Mouse (Mus musculus): ENCODE results near the gene Uqcrq. TPM values are rescaled to one million over a fixed set of nuclear protein-coding genes. Genes with fewer than 3 reads are reported as not detected.

The Uqcrq gene
- polyA plus RNA-seq, 1 experiment, result 664 TPM

- Histone ChIP-seq H3K79me2 (ENCODE audit: control insufficient read depth, insufficient read depth) (no peaks in the 10 kb centered on the region), H3K36me3 (ENCODE audit: control insufficient read depth, insufficient read depth) (no peaks in the 10 kb centered on the region), H3K27me3 (ENCODE audit: control insufficient read depth, insufficient read depth, insufficient read length) (peaks cover 10% of the 10 kb centered on the region), H3ac (ENCODE audit: control insufficient read depth, insufficient read length, low read depth) (no peak overlapping the region), H3K79me3 (ENCODE audit: low read depth) (no peaks in the 10 kb centered on the region), H3K4me3 (ENCODE audit: insufficient read depth, poor library complexity, severe bottlenecking) (no peak overlapping the region)
- no peak for TF ChIP-seq CTCF (IDR thresholded peaks at IDR 0.05; ENCODE audit: control insufficient read depth, insufficient read depth, insufficient read length)
- TF ChIP-seq FOSL1 (IDR thresholded peaks at IDR 0.05; ENCODE audit: insufficient read depth, low read length, poor library complexity, severe bottlenecking), result no peak
- no peak for TF ChIP-seq MYOD1 (IDR thresholded peaks at IDR 0.05; ENCODE audit: control insufficient read depth, insufficient read length, low read depth)
- TF ChIP-seq USF1 (IDR thresholded peaks at IDR 0.05; ENCODE audit: low read depth), result no peak
These were observed 17.4 kb upstream of the Uqcrq start for GRCm38 (mm10) chr11:53447996-53448395.

- TF ChIP-seq USF1 (IDR thresholded peaks at IDR 0.05; ENCODE audit: low read depth) (no peak), CTCF (IDR thresholded peaks at IDR 0.05; ENCODE audit: control insufficient read depth, insufficient read depth, insufficient read length) (no peak), FOSL1 (IDR thresholded peaks at IDR 0.05; ENCODE audit: insufficient read depth, low read length, poor library complexity, severe bottlenecking) (no peak), MAX (IDR thresholded peaks at IDR 0.05) (no peak), MYOD1 (IDR thresholded peaks at IDR 0.05; ENCODE audit: control insufficient read depth, insufficient read length, low read depth) (no peak), CEBPB (IDR thresholded peaks at IDR 0.05; ENCODE audit: low read depth) (no peak)
- H3K79me2 ChIP-seq (ENCODE audit: control insufficient read depth, insufficient read depth), result no peaks in the 10 kb centered on the region
These were observed 15.6 kb upstream of the Uqcrq start for GRCm38 (mm10) chr11:53446183-53446582.

GRCm38 (mm10) chr11:53445562-53445961, 14.9 kb upstream of the Uqcrq start:
- no peaks in the 10 kb centered on the region for H3K36me3 ChIP-seq (ENCODE audit: control insufficient read depth, insufficient read depth)
- H3K79me3 ChIP-seq (ENCODE audit: low read depth), result no peaks in the 10 kb centered on the region
- no peaks in the 10 kb centered on the region for H3K79me2 ChIP-seq (ENCODE audit: control insufficient read depth, insufficient read depth)
- H3K4me3 ChIP-seq (ENCODE audit: insufficient read depth, poor library complexity, severe bottlenecking), result no peak overlapping the region
- TF ChIP-seq CTCF (IDR thresholded peaks at IDR 0.05; ENCODE audit: control insufficient read depth, insufficient read depth, insufficient read length), result no peak
- TF ChIP-seq CEBPB (IDR thresholded peaks at IDR 0.05; ENCODE audit: low read depth), result no peak
- no peak for TF ChIP-seq MYOD1 (IDR thresholded peaks at IDR 0.05; ENCODE audit: control insufficient read depth, insufficient read length, low read depth)
- TF ChIP-seq MYOG (IDR thresholded peaks at IDR 0.05; ENCODE audit: control insufficient read depth, extremely low read depth, insufficient read length), result no peak
- no peak for TF ChIP-seq USF1 (IDR thresholded peaks at IDR 0.05; ENCODE audit: low read depth)
- no peak for TF ChIP-seq FOSL1 (IDR thresholded peaks at IDR 0.05; ENCODE audit: insufficient read depth, low read length, poor library complexity, severe bottlenecking)
- no peak for TF ChIP-seq MAX (IDR thresholded peaks at IDR 0.05)
- H3K27me3 ChIP-seq (ENCODE audit: control insufficient read depth, insufficient read depth, insufficient read length), result peaks cover 6% of the 10 kb centered on the region
- no peak overlapping the region for H3ac ChIP-seq (ENCODE audit: control insufficient read depth, insufficient read length, low read depth)

More at GRCm38 (mm10) chr11:53446183-53446582, 15.6 kb upstream of the Uqcrq start:
- Histone ChIP-seq H3ac (ENCODE audit: control insufficient read depth, insufficient read length, low read depth) (no peak overlapping the region), H3K4me3 (ENCODE audit: insufficient read depth, poor library complexity, severe bottlenecking) (no peak overlapping the region), H3K27me3 (ENCODE audit: control insufficient read depth, insufficient read depth, insufficient read length) (peaks cover 10% of the 10 kb centered on the region), H3K36me3 (ENCODE audit: control insufficient read depth, insufficient read depth) (no peaks in the 10 kb centered on the region), H3K79me3 (ENCODE audit: low read depth) (no peaks in the 10 kb centered on the region)

GRCm38 (mm10) chr11:53443861-53444260, 13.2 kb upstream of the Uqcrq start:
- Histone ChIP-seq H3K4me3 (ENCODE audit: insufficient read depth, poor library complexity, severe bottlenecking) (no peak overlapping the region), H3K36me3 (ENCODE audit: control insufficient read depth, insufficient read depth) (no peaks in the 10 kb centered on the region), H3K79me3 (ENCODE audit: low read depth) (no peaks in the 10 kb centered on the region), H3K79me2 (ENCODE audit: control insufficient read depth, insufficient read depth) (no peaks in the 10 kb centered on the region), H3ac (ENCODE audit: control insufficient read depth, insufficient read length, low read depth) (no peak overlapping the region), H3K27me3 (ENCODE audit: control insufficient read depth, insufficient read depth, insufficient read length) (no peaks in the 10 kb centered on the region)
- TF ChIP-seq MAX (IDR thresholded peaks at IDR 0.05), result peak; percentile 37
- no peak for TF ChIP-seq USF1 (IDR thresholded peaks at IDR 0.05; ENCODE audit: low read depth)

GRCm38 (mm10) chr11:53441921-53442320, 11.3 kb upstream of the Uqcrq start:
- no peak overlapping the region for H3K4me3 ChIP-seq (ENCODE audit: insufficient read depth, poor library complexity, severe bottlenecking)
- no peaks in the 10 kb centered on the region for H3K79me3 ChIP-seq (ENCODE audit: low read depth)
- H3K27me3 ChIP-seq (ENCODE audit: control insufficient read depth, insufficient read depth, insufficient read length), result peaks cover 7% of the 10 kb centered on the region
- H3ac ChIP-seq (ENCODE audit: control insufficient read depth, insufficient read length, low read depth), result no peak overlapping the region
- TF ChIP-seq FOSL1 (IDR thresholded peaks at IDR 0.05; ENCODE audit: insufficient read depth, low read length, poor library complexity, severe bottlenecking) (no peak), MYOD1 (IDR thresholded peaks at IDR 0.05; ENCODE audit: control insufficient read depth, insufficient read length, low read depth) (no peak), MYOG (IDR thresholded peaks at IDR 0.05; ENCODE audit: control insufficient read depth, extremely low read depth, insufficient read length) (no peak)
- no peaks in the 10 kb centered on the region for H3K36me3 ChIP-seq (ENCODE audit: control insufficient read depth, insufficient read depth)
- H3K79me2 ChIP-seq (ENCODE audit: control insufficient read depth, insufficient read depth), result no peaks in the 10 kb centered on the region

- Histone ChIP-seq H3K4me3 (ENCODE audit: insufficient read depth, poor library complexity, severe bottlenecking) (no peak overlapping the region), H3K79me3 (ENCODE audit: low read depth) (no peaks in the 10 kb centered on the region), H3K27me3 (ENCODE audit: control insufficient read depth, insufficient read depth, insufficient read length) (peaks cover 16% of the 10 kb centered on the region), H3ac (ENCODE audit: control insufficient read depth, insufficient read length, low read depth) (no peak overlapping the region), H3K79me2 (ENCODE audit: control insufficient read depth, insufficient read depth) (no peaks in the 10 kb centered on the region), H3K36me3 (ENCODE audit: control insufficient read depth, insufficient read depth) (no peaks in the 10 kb centered on the region)
- TF ChIP-seq USF1 (IDR thresholded peaks at IDR 0.05; ENCODE audit: low read depth), result no peak
- TF ChIP-seq CEBPB (IDR thresholded peaks at IDR 0.05; ENCODE audit: low read depth), result no peak
- no peak for TF ChIP-seq MYOG (IDR thresholded peaks at IDR 0.05; ENCODE audit: control insufficient read depth, extremely low read depth, insufficient read length)
- no peak for TF ChIP-seq FOSL1 (IDR thresholded peaks at IDR 0.05; ENCODE audit: insufficient read depth, low read length, poor library complexity, severe bottlenecking)
- TF ChIP-seq MAX (IDR thresholded peaks at IDR 0.05), result no peak
- TF ChIP-seq MYOD1 (IDR thresholded peaks at IDR 0.05; ENCODE audit: control insufficient read depth, insufficient read length, low read depth), result no peak
- no peak for TF ChIP-seq CTCF (IDR thresholded peaks at IDR 0.05; ENCODE audit: control insufficient read depth, insufficient read depth, insufficient read length)
These were observed 5.7 kb upstream of the Uqcrq start for GRCm38 (mm10) chr11:53436338-53436737.

All from C2C12 (cell line).